Mouse (Mus musculus): Measurements from ENCODE around the gene Fam53b. TPM values are rescaled to one million over a fixed set of nuclear protein-coding genes. Genes with fewer than 3 reads are reported as not detected.

Fam53b gene
- polyA plus RNA-seq, 1 experiment from 2014 or later, result 29.4 TPM

DNA sequence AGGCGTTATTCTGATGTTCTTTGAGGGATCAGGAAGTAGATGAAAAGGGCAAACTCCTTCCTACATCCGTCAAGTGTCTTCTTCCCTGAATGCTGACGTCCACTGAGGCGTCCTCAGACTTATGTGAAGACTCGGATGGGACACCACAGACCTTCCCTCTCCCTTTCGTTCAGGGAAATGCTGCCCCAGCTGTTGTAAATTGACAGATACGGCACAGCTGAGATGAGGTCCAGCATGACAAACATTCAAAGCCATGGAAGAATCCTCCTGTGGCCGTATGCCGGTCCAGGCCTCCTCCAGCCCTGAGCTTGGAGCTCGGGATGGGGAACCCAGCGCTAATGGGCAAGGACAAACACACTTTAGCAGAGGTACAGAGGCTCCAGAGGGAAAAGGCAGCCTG lies 64.2 kb downstream of the Fam53b start:
- no peak overlapping the region for H3K9ac ChIP-seq (ENCODE audit: low read depth, low read length)
- ATAC-seq (ENCODE audit: low read depth), result no peak
- H3K9me3 ChIP-seq (replicated peaks; ENCODE audit: control insufficient read depth, low read length), result no peaks in the 10 kb centered on the region
- WGBS (ENCODE audit: insufficient replicate concordance), result 88% methylated on average over 11 of the region's 11 CpGs
- no peak overlapping the region for H3K27ac ChIP-seq (ENCODE audit: low read length)
- H3K4me1 ChIP-seq (ENCODE audit: control insufficient read depth, low read depth, low read length), result peaks cover 10% of the 10 kb centered on the region
- H3K36me3 ChIP-seq (ENCODE audit: control insufficient read depth, insufficient read depth), result peaks cover 23% of the 10 kb centered on the region
- no peak overlapping the region for H3K4me3 ChIP-seq (ENCODE audit: low read depth, low read length)
- H3K4me2 ChIP-seq (ENCODE audit: low read depth, low read length), result no peak overlapping the region
- no peaks in the 10 kb centered on the region for H3K27me3 ChIP-seq (ENCODE audit: control insufficient read depth, insufficient read depth, low read depth, low read length)

GRCm38 (mm10) chr7:132748076-132748769 lies 65.5 kb downstream of the Fam53b start:
- no peak overlapping the region for H3K27ac ChIP-seq (ENCODE audit: low read length)
- H3K4me3 ChIP-seq (ENCODE audit: low read depth, low read length), result no peak overlapping the region
- peaks cover 23% of the 10 kb centered on the region for H3K36me3 ChIP-seq (ENCODE audit: control insufficient read depth, insufficient read depth)
- H3K9me3 ChIP-seq (replicated peaks; ENCODE audit: control insufficient read depth, low read length), result no peaks in the 10 kb centered on the region
- WGBS (ENCODE audit: insufficient replicate concordance), result 76% methylated on average over 3 of the region's 3 CpGs
- no peaks in the 10 kb centered on the region; the same call in 1 of the 2 replicates for H3K4me1 ChIP-seq (ENCODE audit: control insufficient read depth, low read depth, low read length)
- no peaks in the 10 kb centered on the region for H3K27me3 ChIP-seq (ENCODE audit: control insufficient read depth, insufficient read depth, low read depth, low read length)
- H3K4me2 ChIP-seq (ENCODE audit: low read depth, low read length), result no peak overlapping the region
- H3K9ac ChIP-seq (ENCODE audit: low read depth, low read length), result no peak overlapping the region
- no peak for ATAC-seq (ENCODE audit: low read depth)

DNA sequence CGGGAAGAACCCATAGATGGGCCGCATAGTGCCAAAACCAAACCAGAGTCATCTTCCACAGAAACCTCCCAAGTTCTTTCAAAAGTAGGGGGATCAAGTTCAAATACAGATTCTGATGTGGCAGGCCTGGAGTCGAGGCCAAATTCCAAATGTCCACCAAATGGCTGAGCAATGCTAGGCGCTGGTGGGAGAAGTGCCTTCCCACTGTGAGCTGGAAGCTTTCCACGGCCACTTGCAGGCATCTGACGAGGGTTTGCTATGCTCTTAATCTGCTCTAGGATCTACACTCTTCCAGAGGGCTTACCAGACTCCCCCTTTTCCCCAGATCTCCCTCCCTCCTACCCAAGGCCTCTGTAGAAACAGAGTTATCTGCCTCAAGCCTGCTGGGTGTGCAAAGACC lies 66.6 kb downstream of the Fam53b start:
- Histone ChIP-seq H3K9ac (ENCODE audit: low read depth, low read length) (no peak overlapping the region), H3K27me3 (ENCODE audit: control insufficient read depth, insufficient read depth, low read depth, low read length) (no peaks in the 10 kb centered on the region), H3K36me3 (ENCODE audit: control insufficient read depth, insufficient read depth) (peaks cover 20% of the 10 kb centered on the region), H3K9me3 (replicated peaks; ENCODE audit: control insufficient read depth, low read length) (no peaks in the 10 kb centered on the region), H3K4me3 (ENCODE audit: low read depth, low read length) (no peak overlapping the region), H3K27ac (ENCODE audit: low read length) (no peak overlapping the region), H3K4me1 (ENCODE audit: control insufficient read depth, low read depth, low read length) (no peaks in the 10 kb centered on the region; the same call in 1 of the 2 replicates), H3K4me2 (ENCODE audit: low read depth, low read length) (no peak overlapping the region)
- WGBS (ENCODE audit: insufficient replicate concordance), result 80% methylated on average over 6 of the region's 6 CpGs
- ATAC-seq (ENCODE audit: low read depth), result no peak

DNA sequence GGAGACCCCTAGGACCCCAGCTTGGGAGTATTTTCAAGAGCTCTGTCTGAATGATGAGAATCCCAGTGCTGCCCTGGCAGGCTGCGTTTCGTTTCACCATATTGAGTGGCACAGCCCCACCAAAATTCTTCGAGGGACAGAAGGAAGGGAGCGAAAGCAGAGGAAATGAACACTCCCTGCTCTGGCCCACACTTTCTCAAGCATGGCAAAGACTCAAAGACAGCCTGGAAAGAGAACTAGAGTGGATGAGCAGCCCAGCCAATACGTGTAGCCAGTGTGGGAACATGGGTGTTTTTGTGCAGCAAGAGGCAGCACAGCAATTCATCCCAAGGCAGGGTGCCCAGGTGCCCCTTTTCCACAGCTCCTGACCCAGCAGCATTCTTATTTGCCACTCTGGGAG lies 70.8 kb downstream of the Fam53b start:
- peaks cover 31% of the 10 kb centered on the region for H3K4me1 ChIP-seq (ENCODE audit: control insufficient read depth, low read depth, low read length)
- no peaks in the 10 kb centered on the region for H3K27me3 ChIP-seq (ENCODE audit: control insufficient read depth, insufficient read depth, low read depth, low read length)
- no peak overlapping the region for H3K27ac ChIP-seq (ENCODE audit: low read length)
- H3K9me3 ChIP-seq (replicated peaks; ENCODE audit: control insufficient read depth, low read length), result no peaks in the 10 kb centered on the region
- H3K36me3 ChIP-seq (ENCODE audit: control insufficient read depth, insufficient read depth), result peaks cover 12% of the 10 kb centered on the region
- WGBS (ENCODE audit: insufficient replicate concordance), result 89% methylated on average over 5 of the region's 5 CpGs
- H3K9ac ChIP-seq (ENCODE audit: low read depth, low read length), result no peak overlapping the region
- no peak overlapping the region for H3K4me3 ChIP-seq (ENCODE audit: low read depth, low read length)
- no peak for ATAC-seq (ENCODE audit: low read depth)
- H3K4me2 ChIP-seq (ENCODE audit: low read depth, low read length), result no peak overlapping the region

- ATAC-seq (ENCODE audit: low read depth), result no peak
- 39% methylated on average over 6 of the region's 6 CpGs for WGBS (ENCODE audit: insufficient replicate concordance)
Observed at GRCm38 (mm10) chr7:132739829-132740228, 73.9 kb downstream of the Fam53b start.

GRCm38 (mm10) chr7:132738844-132739243 lies 74.8 kb downstream of the Fam53b start:
- H3K4me1 ChIP-seq (ENCODE audit: control insufficient read depth, low read depth, low read length), result peaks cover 62% of the 10 kb centered on the region
- peak; percentile 91 for ATAC-seq (ENCODE audit: low read depth)
- peak overlapping the region; percentile 78 for H3K27ac ChIP-seq (ENCODE audit: low read length)

More at GRCm38 (mm10) chr7:132739829-132740228, 73.9 kb downstream of the Fam53b start:
- Histone ChIP-seq H3K9me3 (replicated peaks; ENCODE audit: control insufficient read depth, low read length) (no peaks in the 10 kb centered on the region), H3K27me3 (ENCODE audit: control insufficient read depth, insufficient read depth, low read depth, low read length) (no peaks in the 10 kb centered on the region), H3K4me3 (ENCODE audit: low read depth, low read length) (peak overlapping the region; percentile 30), H3K36me3 (ENCODE audit: control insufficient read depth, insufficient read depth) (peaks cover 15% of the 10 kb centered on the region), H3K4me1 (ENCODE audit: control insufficient read depth, low read depth, low read length) (peaks cover 58% of the 10 kb centered on the region), H3K27ac (ENCODE audit: low read length) (peak overlapping the region; percentile 78), H3K9ac (ENCODE audit: low read depth, low read length) (peak overlapping the region; percentile 43), H3K4me2 (ENCODE audit: low read depth, low read length) (peak overlapping the region; percentile 50)

GRCm38 (mm10) chr7:132736099-132736862 lies 77.4 kb downstream of the Fam53b start:
- H3K4me2 ChIP-seq (ENCODE audit: low read depth, low read length), result no peak overlapping the region
- peak overlapping the region; percentile 74 for H3K27ac ChIP-seq (ENCODE audit: low read length)
- peaks cover 59% of the 10 kb centered on the region for H3K4me1 ChIP-seq (ENCODE audit: control insufficient read depth, low read depth, low read length)
- no peaks in the 10 kb centered on the region for H3K9me3 ChIP-seq (replicated peaks; ENCODE audit: control insufficient read depth, low read length)
- H3K27me3 ChIP-seq (ENCODE audit: control insufficient read depth, insufficient read depth, low read depth, low read length), result no peaks in the 10 kb centered on the region
- peak overlapping the region; percentile 20; the same call in 1 of the 2 replicates for H3K9ac ChIP-seq (ENCODE audit: low read depth, low read length)
- peaks cover 12% of the 10 kb centered on the region for H3K36me3 ChIP-seq (ENCODE audit: control insufficient read depth, insufficient read depth)
- no peak for ATAC-seq (ENCODE audit: low read depth)
- WGBS (ENCODE audit: insufficient replicate concordance), result 70% methylated on average over 17 of the region's 17 CpGs
- H3K4me3 ChIP-seq (ENCODE audit: low read depth, low read length), result no peak overlapping the region

More at GRCm38 (mm10) chr7:132738844-132739243, 74.8 kb downstream of the Fam53b start:
- 37% methylated on average over 6 of the region's 6 CpGs for WGBS (ENCODE audit: insufficient replicate concordance)
- Histone ChIP-seq H3K9me3 (replicated peaks; ENCODE audit: control insufficient read depth, low read length) (no peaks in the 10 kb centered on the region), H3K27me3 (ENCODE audit: control insufficient read depth, insufficient read depth, low read depth, low read length) (no peaks in the 10 kb centered on the region), H3K4me3 (ENCODE audit: low read depth, low read length) (peak overlapping the region; percentile 30), H3K36me3 (ENCODE audit: control insufficient read depth, insufficient read depth) (peaks cover 21% of the 10 kb centered on the region), H3K4me2 (ENCODE audit: low read depth, low read length) (peak overlapping the region; percentile 50), H3K9ac (ENCODE audit: low read depth, low read length) (peak overlapping the region; percentile 43)

DNA sequence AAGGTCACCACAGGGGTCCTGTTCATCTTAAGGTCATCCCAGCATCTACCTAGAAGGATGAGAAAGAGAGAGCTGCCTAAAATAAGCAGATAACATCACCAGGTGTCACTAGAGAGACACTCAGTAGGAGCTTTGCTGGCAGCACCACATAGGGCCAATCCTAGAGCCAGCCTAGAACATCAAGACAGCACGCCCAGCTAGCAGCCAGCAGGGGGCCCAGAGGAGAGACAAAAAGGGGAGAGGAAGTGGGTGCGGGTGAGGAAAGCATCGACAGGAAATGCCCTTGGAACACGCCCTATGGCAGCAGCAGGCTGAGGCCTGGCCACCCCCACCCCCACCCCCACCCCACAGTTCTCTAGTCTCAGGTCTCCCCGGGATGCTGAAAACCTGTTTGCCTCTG lies 78.5 kb downstream of the Fam53b start:
- ATAC-seq (ENCODE audit: low read depth), result peak; percentile 30
- Histone ChIP-seq H3K27ac (ENCODE audit: low read length) (peak overlapping the region; percentile 74), H3K4me2 (ENCODE audit: low read depth, low read length) (no peak overlapping the region), H3K9ac (ENCODE audit: low read depth, low read length) (no peak overlapping the region), H3K4me1 (ENCODE audit: control insufficient read depth, low read depth, low read length) (peaks cover 56% of the 10 kb centered on the region), H3K9me3 (replicated peaks; ENCODE audit: control insufficient read depth, low read length) (no peaks in the 10 kb centered on the region), H3K27me3 (ENCODE audit: control insufficient read depth, insufficient read depth, low read depth, low read length) (no peaks in the 10 kb centered on the region), H3K36me3 (ENCODE audit: control insufficient read depth, insufficient read depth) (peaks cover 9% of the 10 kb centered on the region), H3K4me3 (ENCODE audit: low read depth, low read length) (no peak overlapping the region)
- 9% methylated on average over 5 of the region's 5 CpGs for WGBS (ENCODE audit: insufficient replicate concordance)

DNA sequence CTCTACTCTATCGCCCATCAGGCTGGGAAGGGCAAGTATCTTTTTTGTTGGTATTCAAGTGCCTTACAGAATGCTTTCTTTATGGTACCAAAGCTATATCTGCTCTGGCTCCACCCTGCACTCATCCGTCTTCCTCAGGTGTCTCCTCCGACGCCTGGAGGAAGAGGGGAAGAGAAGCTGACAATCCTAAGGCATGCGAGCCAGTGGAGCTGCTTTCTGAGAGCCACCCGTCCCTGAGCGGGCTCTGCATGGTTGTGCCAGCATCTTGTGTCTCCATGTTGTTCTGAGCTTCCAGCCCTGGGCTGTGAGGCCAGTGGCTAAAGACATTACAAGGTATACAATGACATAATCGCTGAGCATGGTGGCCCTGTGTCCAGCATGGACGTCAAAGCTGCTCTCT lies 79.5 kb downstream of the Fam53b start:
- WGBS (ENCODE audit: insufficient replicate concordance), result 91% methylated on average over 9 of the region's 9 CpGs
- no peak overlapping the region for H3K4me3 ChIP-seq (ENCODE audit: low read depth, low read length)
- no peaks in the 10 kb centered on the region for H3K27me3 ChIP-seq (ENCODE audit: control insufficient read depth, insufficient read depth, low read depth, low read length)
- no peak for ATAC-seq (ENCODE audit: low read depth)
- no peak overlapping the region for H3K27ac ChIP-seq (ENCODE audit: low read length)
- H3K9ac ChIP-seq (ENCODE audit: low read depth, low read length), result no peak overlapping the region
- peaks cover 15% of the 10 kb centered on the region for H3K36me3 ChIP-seq (ENCODE audit: control insufficient read depth, insufficient read depth)
- H3K4me2 ChIP-seq (ENCODE audit: low read depth, low read length), result no peak overlapping the region
- H3K4me1 ChIP-seq (ENCODE audit: control insufficient read depth, low read depth, low read length), result peaks cover 56% of the 10 kb centered on the region
- no peaks in the 10 kb centered on the region for H3K9me3 ChIP-seq (replicated peaks; ENCODE audit: control insufficient read depth, low read length)

All from liver, embryonic 16.5 days (tissue).